In the genomic region with DNA sequence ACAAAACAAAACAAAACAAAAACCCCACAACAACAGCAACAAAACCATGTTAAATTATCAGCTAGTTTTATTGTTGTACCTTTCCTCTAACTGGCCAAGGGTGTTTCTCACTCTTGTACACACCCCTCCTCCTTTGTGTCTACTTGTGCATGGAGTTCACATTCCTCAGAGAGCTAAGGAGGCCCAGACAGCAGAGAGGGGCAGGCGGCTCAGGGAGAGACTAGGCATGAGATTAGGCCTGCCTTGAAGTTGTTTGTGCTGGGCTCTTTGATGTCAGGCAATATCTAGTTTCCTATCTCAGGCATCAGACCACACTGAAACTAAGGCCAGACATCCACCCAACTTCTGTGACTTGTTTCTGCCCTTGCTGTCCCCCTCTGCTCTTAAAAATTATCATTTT, we compare ENCODE assay signal across 15 mouse cellular contexts. TPM values are rescaled to one million over a fixed set of nuclear protein-coding genes. Genes with fewer than 3 reads are reported as not detected.
A peak's percentile ranks its signal among the peaks of the same experiment; 100 is the strongest.
DNase-seq lines count a peak whose midpoint lies in the region; ATAC-seq and TF ChIP-seq lines count a peak whose summit lies in the region.
"Had no signal": no experiment of that assay in that cellular context is flagged by ENCODE, and none has a peak within 500 bp of the region (broad histone marks: within the 10 kb centered on the region; RNA-seq: fewer than 3 reads in every experiment).

No protein-coding gene starts in this region.

- no peak for TF ChIP-seq CTCF in lung, embryonic 14.5 days (IDR thresholded peaks at IDR 0.05; ENCODE audit: low read depth)
- no peak for TF ChIP-seq CTCF in lung, adult 2 months (IDR thresholded peaks at IDR 0.05; ENCODE audit: insufficient read depth, low read length)
- TF ChIP-seq CTCF in liver, embryonic 14.5 days (IDR thresholded peaks at IDR 0.05; ENCODE audit: low read depth), result no peak

- H3K9me3 ChIP-seq in lung, embryonic 14.5 days (ENCODE audit: low read depth, low read length), result no peaks in the 10 kb centered on the region
- H3K9me3 ChIP-seq in liver, embryonic 14.5 days (ENCODE audit: control insufficient read depth, low read length), result no peaks in the 10 kb centered on the region
- H3K9me3 ChIP-seq in stomach, embryonic 15.5 days, result no peaks in the 10 kb centered on the region
- H3K9me3 ChIP-seq: limb, embryonic 10.5 days; midbrain, embryonic 15.5 days had no signal

- no peak overlapping the region for H3K4me3 ChIP-seq in lung, embryonic 14.5 days (ENCODE audit: low read depth, low read length)
- no peak overlapping the region for H3K4me3 ChIP-seq in lung, adult 2 months (replicated peaks; ENCODE audit: extremely low read depth, low read depth, low read length)
- no peak overlapping the region for H3K4me3 ChIP-seq in liver, embryonic 14.5 days (ENCODE audit: insufficient read depth in 1 of 2, low read depth in 2 of 2, low read length in 2 of 2)
- no peak overlapping the region for H3K4me3 ChIP-seq in stomach, embryonic 15.5 days (replicated peaks)
- H3K4me3 ChIP-seq: limb, embryonic 10.5 days; midbrain, embryonic 15.5 days had no signal

- WGBS in lung, embryonic 14.5 days, result 11% methylated on average over 1 of the region's 1 CpGs
- 42% methylated on average over 1 of the region's 1 CpGs for WGBS in lung, adult 2 months
- WGBS in liver, embryonic 14.5 days (ENCODE audit: insufficient replicate concordance), result 10% methylated on average over 1 of the region's 1 CpGs
- 13% methylated on average over 1 of the region's 1 CpGs for WGBS in stomach, embryonic 15.5 days

- H3K4me2 ChIP-seq in lung, embryonic 14.5 days, result no peak overlapping the region
- H3K4me2 ChIP-seq in liver, embryonic 14.5 days (ENCODE audit: low read depth), result no peak overlapping the region
- H3K4me2 ChIP-seq in stomach, embryonic 15.5 days, result no peak overlapping the region
- H3K4me2 ChIP-seq: midbrain, embryonic 15.5 days had no signal

- H3K9ac ChIP-seq in lung, embryonic 14.5 days, result no peak overlapping the region
- 0 out of 2 replicates have a peak overlapping the region, but pooled peaks have one; percentile 5 for H3K9ac ChIP-seq in liver, embryonic 14.5 days (replicated peaks)
- no peak overlapping the region for H3K9ac ChIP-seq in stomach, embryonic 15.5 days
- H3K9ac ChIP-seq: midbrain, embryonic 15.5 days had no signal

- H3K4me1 ChIP-seq in lung, embryonic 14.5 days (ENCODE audit: insufficient read depth), result no peaks in the 10 kb centered on the region
- H3K4me1 ChIP-seq in lung, adult 2 months (ENCODE audit: control insufficient read depth, insufficient read depth, low read length), result peaks cover 3% of the 10 kb centered on the region
- peaks cover 10 to 17% of the 10 kb centered on the region in 2 experiments for H3K4me1 ChIP-seq in liver, embryonic 14.5 days (replicated peaks; ENCODE audit: control insufficient read depth in 2 of 2, insufficient read depth in 2 of 2, low read length in 1 of 2)
- H3K4me1 ChIP-seq in stomach, embryonic 15.5 days, result no peaks in the 10 kb centered on the region

- H3K36me3 ChIP-seq in lung, embryonic 14.5 days (ENCODE audit: insufficient read depth), result no peaks in the 10 kb centered on the region
- peaks cover 4% of the 10 kb centered on the region for H3K36me3 ChIP-seq in liver, embryonic 14.5 days (replicated peaks; ENCODE audit: control insufficient read depth, insufficient read depth, low read depth)
- H3K36me3 ChIP-seq in stomach, embryonic 15.5 days, result no peaks in the 10 kb centered on the region
- H3K36me3 ChIP-seq: limb, embryonic 10.5 days; midbrain, embryonic 15.5 days had no signal

- no peak for TF ChIP-seq POLR2A in lung, adult 2 months (IDR thresholded peaks at IDR 0.05; ENCODE audit: borderline replicate concordance, extremely low read depth, low read depth, low read length)

- ATAC-seq in lung, embryonic 14.5 days (ENCODE audit: insufficient read depth), result no peak
- ATAC-seq in liver, embryonic 14.5 days (ENCODE audit: insufficient read depth), result peak; percentile 60; the same call in 1 of the 2 replicates
- peak; percentile 65; the same call in 1 of the 2 replicates for ATAC-seq in stomach, embryonic 15.5 days (ENCODE audit: insufficient read depth, low FRiP score, low read depth)
- ATAC-seq: forebrain, embryonic 16.5 days; midbrain, embryonic 15.5 days had no signal

- H3K27me3 ChIP-seq in lung, embryonic 14.5 days (ENCODE audit: insufficient read depth, low read length), result no peaks in the 10 kb centered on the region
- no peaks in the 10 kb centered on the region for H3K27me3 ChIP-seq in liver, embryonic 14.5 days (ENCODE audit: control insufficient read depth, insufficient read depth, low read length)
- H3K27me3 ChIP-seq in stomach, embryonic 15.5 days (replicated peaks), result no peaks in the 10 kb centered on the region
- H3K27me3 ChIP-seq: midbrain, embryonic 15.5 days had no signal

- TF ChIP-seq EP300 in liver, embryonic 14.5 days (IDR thresholded peaks at IDR 0.05; ENCODE audit: low read depth), result no peak

- H3K27ac ChIP-seq in lung, embryonic 14.5 days (ENCODE audit: low read depth), result no peak overlapping the region
- peak overlapping the region; percentile 46 for H3K27ac ChIP-seq in liver, embryonic 14.5 days
- H3K27ac ChIP-seq in stomach, embryonic 15.5 days, result no peak overlapping the region
- H3K27ac ChIP-seq: limb, embryonic 10.5 days; midbrain, embryonic 15.5 days had no signal

- peak; percentile 50 for DNase-seq in embryo, embryonic 10 days (ENCODE audit: low spot score)
- no peak for DNase-seq in embryo, embryonic 9.5 days (ENCODE audit: extremely low spot score)
- DNase-seq in lung, embryonic 14.5 days, result peak; percentile 21
- no peak for DNase-seq in lung, adult 2 months
- no peak for DNase-seq in liver, embryonic 14.5 days (ENCODE audit: low read depth in 3 of 3, low spot score in 3 of 3)
- no peak for DNase-seq in thymus, adult 18-20 months
- DNase-seq in testis, postnatal 14 days (ENCODE audit: low spot score), result no peak
- DNase-seq: cerebellum, postnatal 14 days; gastrocnemius, postnatal 10 days; kidney, postnatal 25 days; thymus, postnatal 4 days had no signal

RNA-seq across cellular contexts. Expression of a gene that starts 10.2 kb away (rescaled TPM):
- 5.9 and 7.6 TPM in 2 replicates for polyA plus RNA-seq in lung, embryonic 14.5 days (2014; fragmentation: Nextera tagmentation; extraction: Ambion mirVana)
- 26.7 and 32.8 TPM in 2 replicates for polyA plus RNA-seq in lung, adult 2 months (2012; rRNA removed)
- polyA plus RNA-seq in liver, embryonic 14.5 days (2012; rRNA removed), result 7.3 and 11.7 TPM in 2 replicates
- polyA plus RNA-seq in liver, embryonic 14.5 days (2014; fragmentation: Nextera tagmentation; extraction: Ambion mirVana), result 24.6 and 25.2 TPM in 2 replicates
- polyA plus RNA-seq in stomach, embryonic 15.5 days (2015; fragmentation: Nextera tagmentation; extraction: Ambion mirVana), result 6.8 and 10.1 TPM in 2 replicates

RNA-seq across cellular contexts. Expression of a gene that starts 41.8 kb away (rescaled TPM):
- polyA plus RNA-seq in lung, embryonic 14.5 days (2014; fragmentation: Nextera tagmentation; extraction: Ambion mirVana), result 145 and 151 TPM in 2 replicates
- polyA plus RNA-seq in lung, adult 2 months (2012; rRNA removed), result 7.3 and 13.0 TPM in 2 replicates
- polyA plus RNA-seq in liver, embryonic 14.5 days (2012; rRNA removed), result 32.3 and 50.1 TPM in 2 replicates
- polyA plus RNA-seq in liver, embryonic 14.5 days (2014; fragmentation: Nextera tagmentation; extraction: Ambion mirVana), result 129 and 132 TPM in 2 replicates
- polyA plus RNA-seq in stomach, embryonic 15.5 days (2015; fragmentation: Nextera tagmentation; extraction: Ambion mirVana), result 170 and 180 TPM in 2 replicates

RNA-seq across cellular contexts. Expression of a gene that starts 41.8 kb away (rescaled TPM):
- polyA plus RNA-seq in lung, embryonic 14.5 days (2014; fragmentation: Nextera tagmentation; extraction: Ambion mirVana), result 116 TPM in 2 replicates
- 50.7 and 57.3 TPM in 2 replicates for polyA plus RNA-seq in lung, adult 2 months (2012; rRNA removed)
- polyA plus RNA-seq in liver, embryonic 14.5 days (2012; rRNA removed), result 31.8 and 47.7 TPM in 2 replicates
- 66.0 and 68.3 TPM in 2 replicates for polyA plus RNA-seq in liver, embryonic 14.5 days (2014; fragmentation: Nextera tagmentation; extraction: Ambion mirVana)
- 124 and 129 TPM in 2 replicates for polyA plus RNA-seq in stomach, embryonic 15.5 days (2015; fragmentation: Nextera tagmentation; extraction: Ambion mirVana)

Comparison
In these comparisons a context has a peak if more than half of its experiments do, and no peak if none do; other contexts are left out.
1. DNase-seq: peak in embryo, embryonic 10 days (single experiment) and lung, embryonic 14.5 days (single experiment); none in embryo, embryonic 9.5 days (single experiment), lung, adult 2 months (single experiment), liver, embryonic 14.5 days (0 of 3), thymus, adult 18-20 months (0 of 2) and testis, postnatal 14 days (single experiment).